Mouse (Mus musculus) stomach, embryonic 14.5 days (tissue): Measurements from ENCODE around the gene Slc29a4. TPM values are rescaled to one million over a fixed set of nuclear protein-coding genes. Genes with fewer than 3 reads are reported as not detected.
A peak's percentile ranks its signal among the peaks of the same experiment; 100 is the strongest.

Experiments
- ATAC-seq: fragments of 200-750 bp; cut with Nextera tagmentation; 2 replicates; pipeline ENCODE4 v1.8.0; 2017; ENCODE audit warnings: low read depth, moderate TSS enrichment; ENCODE audit not compliant: insufficient number of reproducible peaks, insufficient read depth, low FRiP score
- H3K27ac ChIP-seq: fragments of 300-500 bp; sonication (generic); 2 replicates; pipeline ENCODE4 v1.5.1; 2014; ENCODE audit warnings: mild to moderate bottlenecking, low read length, moderate library complexity, mixed read lengths
- H3K27me3 ChIP-seq: fragments of 300-500 bp; sonication (generic); 2 replicates; pipeline ENCODE4 v1.6.1; 2014; ENCODE audit warnings: low read length, control low read depth, mixed read lengths; ENCODE audit not compliant: control insufficient read depth, insufficient read depth
- H3K36me3 ChIP-seq: fragments of 300-500 bp; sonication (generic); 2 replicates; pipeline ENCODE4 v1.6.1; 2014; ENCODE audit warnings: mild to moderate bottlenecking, control low read depth, low read length, moderate library complexity, mixed read lengths; ENCODE audit not compliant: control insufficient read depth, insufficient read depth
- H3K4me1 ChIP-seq: fragments of 300-500 bp; sonication (generic); 2 replicates; pipeline ENCODE4 v1.6.1; 2014; ENCODE audit warnings: low read length, control low read depth, mixed read lengths; ENCODE audit not compliant: control insufficient read depth, insufficient read depth
- H3K4me2 ChIP-seq: fragments of 300-500 bp; sonication (generic); replicated peaks from 2 replicates; pipeline ENCODE4 v1.6.1; 2014; ENCODE audit warnings: low read depth, low read length, control low read depth
- H3K4me3 ChIP-seq: fragments of 300-500 bp; sonication (generic); 2 replicates; pipeline ENCODE4 v1.5.1; 2014; ENCODE audit warnings: low read depth, low read length, control low read depth
- H3K9ac ChIP-seq: fragments of 300-500 bp; sonication (generic); replicated peaks from 2 replicates; pipeline ENCODE4 v1.6.1; 2014; ENCODE audit warnings: low read depth, mild to moderate bottlenecking, control low read depth, low read length, moderate library complexity, mixed read lengths
- H3K9me3 ChIP-seq: fragments of 300-500 bp; sonication (generic); 2 replicates; pipeline ENCODE4 v1.6.1; 2016; ENCODE audit warnings: low read depth, low read length, control low read depth; ENCODE audit not compliant: control insufficient read depth
- WGBS: fragments of 180-500 bp; shearing (Covaris S2); extraction: QIAGEN DNeasy Blood & Tissue Kit; methylation state at CpG from one replicate; pipeline ENCODE4 v1.1.7; 2014; 5-methylcytosine and 5-hydroxymethylcytosine counted together
- polyA plus RNA-seq: library from polyadenylated mRNA; unstranded; fragments of >200 nt; fragmentation: Nextera tagmentation; extraction: Ambion mirVana; gene quantifications from 2 replicates; pipeline ENCODE4 v1.2.1, GENCODE M21; 2014

Gene Slc29a4
- polyA plus RNA-seq, 1 experiment from 2014 or later: 8.1 TPM

GRCm38 (mm10) chr5:142716056-142716455, 23.7 kb downstream of the Slc29a4 start:
- no peak overlapping the region for H3K9ac ChIP-seq
- H3K9me3 ChIP-seq: peaks cover 4% of the 10 kb centered on the region; the same call in 1 of the 2 replicates
- no peak overlapping the region for H3K27ac ChIP-seq
- 85% methylated on average over 6 of the region's 6 CpGs for WGBS
- H3K4me3 ChIP-seq: no peak overlapping the region
- H3K4me1 ChIP-seq: no peaks in the 10 kb centered on the region
- no peaks in the 10 kb centered on the region for H3K36me3 ChIP-seq
- H3K27me3 ChIP-seq: no peaks in the 10 kb centered on the region
- ATAC-seq: no peak
- H3K4me2 ChIP-seq: no peak overlapping the region

- Histone ChIP-seq H3K27ac (no peak overlapping the region), H3K4me1 (no peaks in the 10 kb centered on the region), H3K4me3 (no peak overlapping the region), H3K9ac (no peak overlapping the region), H3K27me3 (no peaks in the 10 kb centered on the region), H3K36me3 (no peaks in the 10 kb centered on the region), H3K4me2 (no peak overlapping the region), H3K9me3 (no peaks in the 10 kb centered on the region)
- peak; percentile 39; the same call in 1 of the 2 replicates for ATAC-seq
- 22% methylated on average over 4 of the region's 4 CpGs for WGBS
Measured at GRCm38 (mm10) chr5:142718037-142718436, 25.7 kb downstream of the Slc29a4 start.

GRCm38 (mm10) chr5:142718486-142718885, 26.2 kb downstream of the Slc29a4 start:
- no peak overlapping the region for H3K4me2 ChIP-seq
- H3K4me1 ChIP-seq: no peaks in the 10 kb centered on the region
- no peaks in the 10 kb centered on the region for H3K9me3 ChIP-seq
- H3K36me3 ChIP-seq: no peaks in the 10 kb centered on the region
- no peaks in the 10 kb centered on the region for H3K27me3 ChIP-seq
- no peak overlapping the region for H3K27ac ChIP-seq
- no peak overlapping the region for H3K9ac ChIP-seq
- ATAC-seq: no peak
- WGBS: 57% methylated on average over 25 of the region's 25 CpGs
- H3K4me3 ChIP-seq: no peak overlapping the region

GRCm38 (mm10) chr5:142719897-142720296, 27.6 kb downstream of the Slc29a4 start:
- no peaks in the 10 kb centered on the region for H3K36me3 ChIP-seq
- no peaks in the 10 kb centered on the region for H3K27me3 ChIP-seq
- no peak overlapping the region for H3K9ac ChIP-seq
- no peak overlapping the region for H3K4me3 ChIP-seq
- ATAC-seq: no peak
- H3K4me2 ChIP-seq: no peak overlapping the region
- H3K4me1 ChIP-seq: no peaks in the 10 kb centered on the region
- H3K27ac ChIP-seq: no peak overlapping the region
- H3K9me3 ChIP-seq: no peaks in the 10 kb centered on the region
- WGBS: 86% methylated on average over 13 of the region's 13 CpGs

- Histone ChIP-seq H3K4me3 (no peak overlapping the region), H3K27ac (no peak overlapping the region), H3K4me2 (no peak overlapping the region), H3K4me1 (no peaks in the 10 kb centered on the region), H3K36me3 (peaks cover 29% of the 10 kb centered on the region), H3K27me3 (no peaks in the 10 kb centered on the region), H3K9me3 (no peaks in the 10 kb centered on the region), H3K9ac (no peak overlapping the region)
- 12% methylated on average over 7 of the region's 7 CpGs for WGBS
- ATAC-seq: peak; percentile 68
Measured at GRCm38 (mm10) chr5:142723520-142724133, 31.3 kb downstream of the Slc29a4 start.

GRCm38 (mm10) chr5:142724265-142724664, 32.0 kb downstream of the Slc29a4 start:
- Histone ChIP-seq H3K27me3 (no peaks in the 10 kb centered on the region), H3K4me1 (no peaks in the 10 kb centered on the region), H3K9ac (no peak overlapping the region), H3K4me2 (no peak overlapping the region), H3K36me3 (peaks cover 36% of the 10 kb centered on the region), H3K9me3 (no peaks in the 10 kb centered on the region), H3K4me3 (no peak overlapping the region), H3K27ac (no peak overlapping the region)
- WGBS: 88% methylated on average over 7 of the region's 7 CpGs
- no peak for ATAC-seq

GRCm38 (mm10) chr5:142726748-142727147, 34.4 kb downstream of the Slc29a4 start:
- no peaks in the 10 kb centered on the region for H3K9me3 ChIP-seq
- no peak for ATAC-seq
- no peak overlapping the region for H3K9ac ChIP-seq
- no peak overlapping the region for H3K4me2 ChIP-seq
- no peaks in the 10 kb centered on the region for H3K4me1 ChIP-seq
- peaks cover 60% of the 10 kb centered on the region for H3K36me3 ChIP-seq
- 88% methylated on average over 6 of the region's 6 CpGs for WGBS
- no peak overlapping the region for H3K4me3 ChIP-seq
- H3K27me3 ChIP-seq: no peaks in the 10 kb centered on the region
- H3K27ac ChIP-seq: no peak overlapping the region

GRCm38 (mm10) chr5:142728301-142728700, 36.0 kb downstream of the Slc29a4 start:
- H3K27ac ChIP-seq: no peak overlapping the region
- no peak overlapping the region for H3K4me3 ChIP-seq
- no peak overlapping the region for H3K4me2 ChIP-seq
- no peaks in the 10 kb centered on the region for H3K9me3 ChIP-seq
- H3K9ac ChIP-seq: no peak overlapping the region
- peaks cover 75% of the 10 kb centered on the region for H3K36me3 ChIP-seq
- ATAC-seq: no peak
- H3K27me3 ChIP-seq: no peaks in the 10 kb centered on the region
- H3K4me1 ChIP-seq: no peaks in the 10 kb centered on the region
- 94% methylated on average over 16 of the region's 16 CpGs for WGBS

GRCm38 (mm10) chr5:142730295-142730694, 38.0 kb downstream of the Slc29a4 start:
- Histone ChIP-seq H3K4me1 (no peaks in the 10 kb centered on the region), H3K27me3 (no peaks in the 10 kb centered on the region), H3K4me3 (no peak overlapping the region), H3K27ac (no peak overlapping the region), H3K36me3 (peaks cover 93% of the 10 kb centered on the region), H3K9ac (no peak overlapping the region), H3K4me2 (no peak overlapping the region), H3K9me3 (no peaks in the 10 kb centered on the region)
- no peak for ATAC-seq
- 89% methylated on average over 12 of the region's 12 CpGs for WGBS
